Mouse (Mus musculus) olfactory bulb, adult 2 months (tissue): ENCODE data around the gene Loxl3.

ENCODE experiments used
- CTCF ChIP-seq: fragments of 200-500 bp; IDR thresholded peaks from 2 replicates; pipeline ENCODE4 v1.5.1; 2012; ENCODE audit warnings: low read depth, mild to moderate bottlenecking, low read length, moderate library complexity; ENCODE audit not compliant: insufficient read depth
- POLR2A ChIP-seq: fragments of 200-500 bp; IDR thresholded peaks from 2 replicates; pipeline ENCODE4 v1.6.1; 2012; ENCODE audit warnings: mild to moderate bottlenecking, low read depth, low read length, moderate library complexity; ENCODE audit not compliant: insufficient read depth

DNA sequence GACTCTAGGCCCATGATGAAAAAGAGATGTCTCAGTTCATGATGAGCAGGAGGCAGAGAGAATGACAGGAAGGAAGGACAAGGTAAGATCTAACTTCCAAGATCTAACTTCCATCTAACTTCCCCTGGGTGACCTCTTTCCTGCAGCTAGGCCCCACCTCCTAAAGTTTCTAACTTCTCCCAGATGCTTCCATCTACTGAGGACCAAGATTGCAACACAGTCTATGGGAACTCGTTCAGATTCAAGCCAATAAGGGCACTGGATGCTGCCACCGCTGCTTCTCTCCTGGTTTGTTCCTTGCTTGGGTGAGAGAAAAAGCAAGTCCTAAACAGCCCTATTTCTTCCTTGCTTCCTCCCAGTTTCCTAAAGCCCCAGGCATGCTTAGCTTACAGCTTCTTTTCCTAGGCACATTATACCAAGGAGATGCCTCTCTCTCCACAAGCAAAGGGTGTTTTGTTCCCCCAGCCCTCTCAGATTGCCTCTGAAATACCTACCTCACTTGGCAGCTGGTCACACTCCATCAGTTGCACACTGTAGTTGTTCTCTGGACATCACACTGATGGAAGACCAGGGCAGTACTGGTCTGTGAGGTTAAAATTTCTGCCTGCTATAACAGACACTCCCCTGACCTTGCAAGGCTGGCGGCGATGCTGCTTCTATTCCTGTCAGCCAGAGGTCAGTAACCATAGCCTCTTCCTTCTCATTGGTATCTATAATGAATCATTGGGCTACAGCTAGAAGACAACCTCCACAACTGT is 13.0 kb upstream of the Loxl3 start:
- TF ChIP-seq CTCF: no peak
- TF ChIP-seq POLR2A: no peak
